ENCODE assay signal across 8 mouse cellular contexts in the genomic region with DNA sequence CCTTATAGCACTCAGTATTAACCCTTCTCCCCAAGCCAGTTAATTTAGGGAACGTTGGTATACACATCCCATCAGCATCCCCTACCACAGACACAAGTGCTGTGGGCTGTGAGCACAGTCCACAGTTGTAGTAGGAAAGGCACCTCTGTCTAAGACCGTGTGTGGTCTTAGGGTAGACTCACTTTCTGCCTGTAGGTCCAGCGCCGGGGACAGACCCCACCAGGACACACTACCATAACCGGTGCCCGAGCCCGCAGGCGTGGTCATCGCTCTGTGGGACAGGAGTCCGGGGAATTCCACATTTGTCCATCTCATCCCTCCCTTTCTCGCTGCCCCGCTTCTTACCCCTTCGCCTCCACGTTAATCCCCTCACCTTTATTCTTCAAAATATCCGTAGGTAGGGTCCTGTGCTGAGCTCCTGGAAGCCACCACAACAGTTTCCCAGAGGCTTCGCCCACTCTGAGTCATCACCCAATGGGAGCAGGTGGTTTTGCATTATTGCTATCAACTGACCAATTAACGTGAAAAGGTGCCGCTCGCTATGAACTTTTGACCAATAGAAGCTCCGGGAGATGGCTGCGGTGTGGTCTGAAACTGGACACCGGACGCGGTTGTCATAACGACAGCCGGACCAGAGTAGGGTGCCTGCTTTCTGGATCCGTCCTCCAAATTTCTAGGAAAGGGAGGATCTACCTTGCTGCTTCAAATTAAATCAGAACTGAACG. TPM values are rescaled to one million over a fixed set of nuclear protein-coding genes. Genes with fewer than 3 reads are reported as not detected.
A peak's percentile ranks its signal among the peaks of the same experiment; 100 is the strongest.
DNase-seq lines count a peak whose midpoint lies in the region; ATAC-seq and TF ChIP-seq lines count a peak whose summit lies in the region.

TSS of gene Dnaaf3 (minus strand) at position 449 of the 725 bp plus-strand sequence.

- H3K36me3 ChIP-seq in liver, embryonic 13.5 days: no peaks in the 10 kb centered on the region
- no peaks in the 10 kb centered on the region for H3K36me3 ChIP-seq in myocyte (ENCODE audit: control insufficient read depth, insufficient read depth)

- peak within 1 kb of the TSS; percentile 58 for H3K4me2 ChIP-seq in liver, embryonic 13.5 days
- H3K4me2 ChIP-seq in myocyte (ENCODE audit: low read depth): peak within 1 kb of the TSS; percentile 86

- peak; percentile 73 for DNase-seq in 3T3-L1 (ENCODE audit: low read depth, low spot score)
- peak; percentile 68 for DNase-seq in adrenal gland, postnatal 25 days
- peak; percentile 49 for DNase-seq in gastrocnemius, postnatal 10 days
- peak; percentile 90 for DNase-seq in hindlimb bud, embryonic 11.5 days (ENCODE audit: extremely low spot score, low read depth, low spot score)
- peak; percentile 22 for DNase-seq in liver, embryonic 13.5 days
- no peak for DNase-seq in frontal cortex, postnatal 10 days (ENCODE audit: low spot score in 2 of 2)
- no peak for DNase-seq in cerebellum, adult 9-11 months

- TF ChIP-seq POLR2A in myocyte (IDR thresholded peaks at IDR 0.05; ENCODE audit: insufficient read length, low read depth): no peak

- H3K9me3 ChIP-seq in liver, embryonic 13.5 days (replicated peaks): no peaks in the 10 kb centered on the region

- H3K4me1 ChIP-seq in liver, embryonic 13.5 days (replicated peaks): peaks cover 7% of the 10 kb centered on the region; the same call in 1 of the 2 replicates

- 6% methylated on average over 28 of the region's 28 CpGs for WGBS in liver, embryonic 13.5 days (ENCODE audit: insufficient replicate concordance)

- peak within 1 kb of the TSS; percentile 37 for H3K4me3 ChIP-seq in liver, embryonic 13.5 days (replicated peaks)
- H3K4me3 ChIP-seq in myocyte: peak within 1 kb of the TSS; percentile 20

- no peaks in the 10 kb centered on the region for H3K79me2 ChIP-seq in myocyte (ENCODE audit: control insufficient read depth, insufficient read depth)

- H3ac ChIP-seq in myocyte (ENCODE audit: control insufficient read depth, insufficient read length): no peak within 1 kb of the TSS

- ATAC-seq in liver, embryonic 13.5 days (ENCODE audit: low read depth): peak; percentile 79

- no peak within 1 kb of the TSS for H3K9ac ChIP-seq in liver, embryonic 13.5 days

- peaks cover 31% of the 10 kb centered on the region for H3K27me3 ChIP-seq in liver, embryonic 13.5 days
- H3K27me3 ChIP-seq in myocyte (ENCODE audit: control insufficient read depth, insufficient read depth, insufficient read length): no peaks in the 10 kb centered on the region

- H3K27ac ChIP-seq in liver, embryonic 13.5 days: no peak within 1 kb of the TSS

TF ChIP-seq in myocyte, 11 proteins besides CTCF, POLR2A, EP300 and RAD21:
- TF ChIP-seq MAX (IDR thresholded peaks at IDR 0.05; ENCODE audit: low read depth): no peak
- TF ChIP-seq USF1 (IDR thresholded peaks at IDR 0.05; ENCODE audit: low read depth): no peak
- no peak for TF ChIP-seq TCF3 (IDR thresholded peaks at IDR 0.05; ENCODE audit: insufficient read length, low read depth)
- no peak for TF ChIP-seq POLR2AphosphoS2 (IDR thresholded peaks at IDR 0.05; ENCODE audit: insufficient read length, low read depth)
- TF ChIP-seq TCF12 (IDR thresholded peaks at IDR 0.05; ENCODE audit: insufficient read depth, poor library complexity, severe bottlenecking): no peak
- no peak for TF ChIP-seq MYOD1 (IDR thresholded peaks at IDR 0.05; ENCODE audit: control insufficient read depth in 1 of 3, insufficient read length in 2 of 3, low read depth in 2 of 3)
- TF ChIP-seq CEBPB (IDR thresholded peaks at IDR 0.05; ENCODE audit: insufficient read depth, poor library complexity, severe bottlenecking): no peak
- TF ChIP-seq REST (IDR thresholded peaks at IDR 0.05; ENCODE audit: insufficient read depth, insufficient read length): no peak
- TF ChIP-seq SRF (IDR thresholded peaks at IDR 0.05; ENCODE audit: control insufficient read depth, insufficient read length, low read depth): no peak
- TF ChIP-seq E2F4 (IDR thresholded peaks at IDR 0.05; ENCODE audit: insufficient read depth): no peak
- TF ChIP-seq MYOG (IDR thresholded peaks at IDR 0.05; ENCODE audit: control insufficient read depth in 1 of 3, insufficient read depth in 1 of 3, insufficient read length in 2 of 3, low read depth in 2 of 3): no peak

RNA-seq across cellular contexts. Expression of gene Dnaaf3, which starts in this region (rescaled TPM):
- total RNA-seq in adrenal gland, postnatal 25 days (2021): 0.91 and 1.2 TPM in 2 replicates
- under 1 TPM; 0.14 to 0.23 TPM for total RNA-seq in gastrocnemius, postnatal 10 days (2021)
- 0.13 and 0.24 TPM in 2 replicates for polyA plus RNA-seq in liver, embryonic 13.5 days (2015; fragmentation: Nextera tagmentation; extraction: Ambion mirVana)
- polyA plus RNA-seq in myocyte (2012; fragmentation: generic; extraction: Trizol): 2.2 TPM

Comparison
In these comparisons a context has a peak if more than half of its experiments do, and no peak if none do; other contexts are left out.
1. Peak in DNase-seq in gastrocnemius, postnatal 10 days; RNA of the gene not detected or under 1 TPM.
2. Peak in DNase-seq, ATAC-seq, H3K4me3 ChIP-seq and H3K4me2 ChIP-seq in liver, embryonic 13.5 days; RNA of the gene not detected or under 1 TPM.
3. DNase-seq: peak in 3T3-L1 (single experiment), adrenal gland, postnatal 25 days (single experiment) and hindlimb bud, embryonic 11.5 days (single experiment); none in frontal cortex, postnatal 10 days (0 of 2) and cerebellum, adult 9-11 months (single experiment).